Mouse (Mus musculus) frontal cortex, postnatal 14 days (tissue): ENCODE results near the gene Mamstr.
A peak's percentile ranks its signal among the peaks of the same experiment; 100 is the strongest.

Experiments
- DNase-seq, 2 experiments: peaks; one replicate each; pipeline ENCODE4 v3.0.0; 2022; ENCODE audit warnings: low spot score in 2 of 2

Gene Mamstr

DNA sequence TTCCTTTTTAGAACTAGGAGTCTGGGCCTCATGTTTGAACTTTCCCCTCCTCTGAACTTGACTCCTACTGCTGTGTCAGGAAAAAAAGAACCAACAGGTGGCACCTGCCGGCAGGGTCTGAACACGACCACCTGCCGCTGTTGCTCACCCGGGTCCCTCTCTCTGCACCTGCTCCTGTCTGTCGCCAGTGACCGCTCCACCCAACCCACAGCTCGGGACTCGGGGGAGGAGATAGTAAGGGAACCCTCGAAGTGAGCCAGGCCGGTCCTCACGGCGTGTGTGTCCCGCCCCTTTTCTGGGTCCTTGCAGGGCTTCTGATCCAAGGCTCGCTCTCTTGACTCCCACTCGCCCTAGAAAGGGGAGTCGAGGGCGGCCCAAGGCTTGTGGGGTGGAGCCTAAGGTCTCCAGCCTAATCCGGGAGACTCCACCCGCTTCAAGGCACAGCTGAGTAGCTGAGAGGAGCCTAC is at the start of gene Mamstr:
Mamstr (plus strand) TSS at position 417 of the 467 bp plus-strand sequence.
- no peak for DNase-seq

GRCm38 (mm10) chr7:45590874-45591273 is 48.9 kb upstream of the Mamstr start:
- DNase-seq = no peak

- no peak for DNase-seq
Measured at GRCm38 (mm10) chr7:45591880-45592279, 47.9 kb upstream of the Mamstr start.

DNA sequence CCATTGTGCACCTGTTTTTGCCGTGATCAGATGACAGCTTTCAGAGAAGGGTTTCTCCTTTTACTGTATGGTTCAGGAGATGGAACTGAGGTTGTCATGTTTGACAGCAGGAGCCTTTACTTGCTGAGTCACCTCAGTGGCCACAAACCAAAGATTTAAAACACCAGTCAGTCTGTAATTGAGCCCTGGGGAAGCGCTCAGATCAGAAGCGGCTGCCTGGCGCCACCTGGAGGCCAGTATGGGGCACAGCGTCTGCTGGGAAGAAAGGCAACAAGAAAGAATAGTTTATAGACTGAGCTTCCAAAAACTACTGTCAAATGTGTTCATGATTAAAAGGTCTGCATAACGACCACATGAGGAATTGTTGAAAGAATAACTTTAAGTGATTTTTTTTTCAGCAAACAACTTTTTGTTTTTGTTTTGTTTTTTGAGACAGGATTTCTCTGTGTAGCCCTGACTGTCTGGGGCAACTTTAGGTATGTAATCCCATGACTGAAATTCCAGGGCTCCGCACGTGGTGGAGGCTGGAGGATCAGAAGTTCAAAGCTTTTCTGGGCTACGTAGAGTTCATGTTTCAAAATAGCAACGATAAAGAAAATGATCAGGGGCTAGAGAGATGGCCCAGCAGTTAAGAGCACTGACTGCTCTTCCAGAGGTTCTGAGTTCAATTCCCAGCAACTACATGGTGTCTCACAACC is 46.5 kb upstream of the Mamstr start:
- peak in 1 of 2 experiments; percentile 60 for DNase-seq

DNA sequence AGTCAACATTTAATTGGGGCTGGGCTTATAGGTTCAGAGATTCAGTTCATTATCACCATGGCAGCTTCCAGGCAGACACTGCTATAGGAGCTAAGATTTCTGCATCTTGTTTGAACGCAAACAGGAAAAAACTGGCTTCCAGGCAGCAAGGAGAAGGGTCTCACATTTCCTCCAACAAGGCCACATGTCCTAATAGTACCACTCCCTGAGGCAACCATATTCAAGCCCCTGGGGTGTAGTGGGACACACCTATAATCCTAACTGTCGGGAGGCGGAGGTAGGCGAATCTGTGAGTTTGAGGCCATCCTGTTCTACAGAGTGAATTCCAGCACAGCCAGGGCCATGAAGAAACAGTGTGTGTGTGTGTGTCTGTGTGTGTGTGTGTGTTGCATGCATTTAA is 44.6 kb upstream of the Mamstr start:
- no peak for DNase-seq

DNA sequence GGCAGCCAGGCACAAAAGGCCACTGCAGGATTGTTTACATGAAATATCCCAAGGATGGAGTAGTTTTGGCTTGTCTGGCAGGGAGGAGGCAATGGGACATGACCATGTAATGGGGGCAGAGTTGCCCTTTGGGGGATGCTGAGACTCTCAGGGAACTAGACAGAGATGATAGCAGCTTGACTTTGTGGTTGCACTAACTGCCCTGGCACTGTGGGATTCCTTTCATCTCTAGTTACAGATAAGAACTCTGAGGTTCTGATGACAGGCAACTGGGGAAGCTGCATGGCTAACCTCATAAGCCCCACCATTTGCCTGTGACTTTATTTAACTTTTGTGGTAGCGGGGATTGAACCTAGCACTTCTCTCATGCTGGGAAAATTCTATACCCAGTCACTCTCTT is 43.7 kb upstream of the Mamstr start:
- no peak for DNase-seq

- no peak for DNase-seq
Measured at GRCm38 (mm10) chr7:45597013-45597412, 42.8 kb upstream of the Mamstr start.

- DNase-seq = no peak
Measured at GRCm38 (mm10) chr7:45597527-45597926, 42.2 kb upstream of the Mamstr start.

GRCm38 (mm10) chr7:45598960-45599879 is 40.6 kb upstream of the Mamstr start:
- no peak for DNase-seq

- DNase-seq = no peak
Measured at GRCm38 (mm10) chr7:45605704-45606289, 34.0 kb upstream of the Mamstr start.

DNA sequence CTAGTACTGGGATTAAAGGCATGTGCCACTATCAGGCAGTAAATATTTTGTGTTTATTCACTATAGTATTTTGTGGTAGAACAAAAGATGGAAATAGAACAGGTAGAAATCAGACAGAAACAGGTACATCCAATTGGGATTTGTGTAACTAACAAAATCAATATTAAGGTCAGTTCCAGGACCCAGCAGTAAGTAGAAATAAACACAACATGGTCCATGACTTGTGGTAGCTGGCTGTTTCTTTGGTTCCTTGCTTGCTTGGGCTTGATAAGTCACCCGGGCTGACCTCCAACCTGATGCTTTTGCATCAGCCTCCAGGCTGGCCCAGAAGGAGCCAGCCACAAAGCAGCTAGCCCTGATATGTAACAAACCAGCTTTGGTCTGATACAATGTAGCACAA is 30.3 kb upstream of the Mamstr start:
- DNase-seq = no peak

DNA sequence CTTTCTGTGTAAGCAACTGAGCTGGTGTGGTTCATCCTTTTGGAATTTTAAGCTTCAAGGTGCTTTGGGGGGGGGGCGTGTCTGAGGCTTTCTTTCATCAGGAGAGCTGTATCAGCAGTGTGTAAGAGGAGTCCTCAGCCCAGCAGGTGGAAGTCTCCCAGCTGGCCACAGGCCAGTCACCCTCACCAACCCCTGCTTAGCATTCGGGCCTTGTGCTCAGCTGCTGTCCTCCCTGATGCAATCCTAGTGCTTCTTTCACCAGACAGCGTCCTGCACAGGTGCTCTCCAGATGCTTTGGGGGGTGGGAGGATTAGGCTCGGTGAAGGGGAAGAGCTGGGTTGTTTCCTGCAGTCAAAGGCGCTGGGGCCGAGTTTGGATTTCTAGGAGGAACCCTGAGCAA is 23.5 kb upstream of the Mamstr start:
- no peak for DNase-seq

- DNase-seq = no peak
Measured at GRCm38 (mm10) chr7:45617042-45617695, 22.6 kb upstream of the Mamstr start, which contains the start of gene Fut1. Fut1 (plus strand) TSS chr7:45617289.

DNA sequence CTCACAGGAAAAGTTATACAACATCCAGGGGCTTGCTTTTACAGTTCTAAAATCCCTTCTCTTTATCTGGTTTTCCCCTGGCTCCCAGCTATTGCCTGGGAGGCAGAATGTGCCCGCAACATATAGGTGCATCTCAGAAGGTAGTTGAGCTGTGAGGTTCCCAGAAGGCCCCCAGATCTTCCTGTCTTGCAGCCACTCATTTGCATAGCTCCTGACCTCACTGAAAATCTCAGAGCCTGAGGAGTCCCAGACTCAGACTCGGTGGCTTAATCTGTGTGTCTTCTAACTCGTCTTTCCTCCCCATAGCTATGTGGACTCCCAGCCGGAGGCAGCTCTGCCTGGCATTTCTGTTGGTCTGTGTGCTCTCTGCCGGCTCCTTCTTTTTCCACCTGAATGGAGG is 21.5 kb upstream of the Mamstr start:
- no peak for DNase-seq

GRCm38 (mm10) chr7:45619592-45619991 is 20.2 kb upstream of the Mamstr start:
- no peak for DNase-seq

GRCm38 (mm10) chr7:45621443-45621842 is 18.3 kb upstream of the Mamstr start, which contains the start of gene Izumo1:
Izumo1 (plus strand) TSS chr7:45621811.
- DNase-seq = no peak

- no peak for DNase-seq
Measured at GRCm38 (mm10) chr7:45623507-45623906, 16.3 kb upstream of the Mamstr start.

DNA sequence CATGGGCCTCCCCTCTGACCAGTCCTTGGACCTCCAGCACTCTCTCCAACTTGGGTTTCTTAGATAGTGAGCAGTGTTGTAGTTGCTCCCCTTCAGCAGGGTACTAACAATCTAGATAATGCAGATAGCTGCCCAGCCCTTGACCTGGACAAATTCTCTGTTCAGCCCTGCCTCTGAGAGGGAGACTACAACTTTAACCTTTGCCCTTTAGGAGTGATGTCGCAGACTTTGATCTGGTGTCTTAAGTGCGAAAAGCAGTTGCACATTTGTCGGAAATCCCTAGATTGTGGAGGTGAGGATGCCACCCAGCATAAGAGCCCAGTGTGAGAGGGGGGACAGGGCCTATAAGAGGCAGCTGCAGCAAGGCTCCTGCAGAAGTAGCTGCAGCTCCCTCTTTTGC is 15.1 kb upstream of the Mamstr start:
- no peak for DNase-seq

GRCm38 (mm10) chr7:45625481-45625880 is 14.3 kb upstream of the Mamstr start:
- DNase-seq = no peak

GRCm38 (mm10) chr7:45626571-45627076 is 13.2 kb upstream of the Mamstr start:
- DNase-seq = no peak

DNA sequence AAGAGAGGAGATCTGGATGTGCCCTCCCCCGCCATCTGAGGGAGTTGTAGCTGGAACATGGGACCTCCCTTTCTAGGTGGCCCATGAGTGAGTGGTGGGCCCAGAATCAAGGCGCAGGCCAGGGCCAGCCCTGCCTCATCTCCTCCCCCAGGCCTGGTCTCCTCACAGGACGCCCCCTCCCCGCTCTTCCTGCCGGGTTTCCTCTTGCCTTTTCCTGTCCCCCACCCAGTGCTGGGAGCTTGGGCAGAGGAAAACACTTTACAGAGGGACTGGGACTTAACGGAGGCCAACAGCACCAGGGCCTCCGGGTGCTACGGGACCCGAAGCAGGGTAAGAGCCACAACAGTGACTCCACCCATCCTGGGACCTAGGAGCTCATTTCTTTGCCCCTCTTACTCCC is 12.5 kb upstream of the Mamstr start, which contains the start of gene Rasip1:
Rasip1 (plus strand) TSS at position 228 of the 400 bp plus-strand sequence.
- no peak for DNase-seq
